Comparison of ENCODE assay signal across 8 mouse cellular contexts in genomic region chr10:127661291-127661914, GRCm38 (mm10). TPM values are rescaled to one million over a fixed set of nuclear protein-coding genes. Genes with fewer than 3 reads are reported as not detected.
DNase-seq lines count a peak whose midpoint lies in the region; ATAC-seq and TF ChIP-seq lines count a peak whose summit lies in the region.

No protein-coding gene starts in this region.

- H3K79me2 ChIP-seq in liver, adult 2 months (ENCODE audit: control insufficient read depth, insufficient read depth, low read length) = peaks cover 9% of the 10 kb centered on the region; the same call in 1 of the 2 replicates

- no peak for TF ChIP-seq CTCF in liver, adult 2 months (IDR thresholded peaks at IDR 0.05; ENCODE audit: low read depth, low read length)

- no peaks in the 10 kb centered on the region for H3K9me3 ChIP-seq in embryonic facial prominence, embryonic 15.5 days (replicated peaks)
- H3K9me3 ChIP-seq in intestine, embryonic 14.5 days (ENCODE audit: control insufficient read depth, low read length) = no peaks in the 10 kb centered on the region
- no peaks in the 10 kb centered on the region for H3K9me3 ChIP-seq in liver, embryonic 16.5 days (replicated peaks; ENCODE audit: control insufficient read depth, low read length)

- ATAC-seq in embryonic facial prominence, embryonic 15.5 days (ENCODE audit: insufficient number of reproducible peaks, low FRiP score, low TSS enrichment, low read depth) = no peak
- no peak for ATAC-seq in intestine, embryonic 14.5 days (replicated peaks; ENCODE audit: low FRiP score, low TSS enrichment, low read depth)
- no peak for ATAC-seq in liver, embryonic 16.5 days (ENCODE audit: low read depth)
- ATAC-seq in activated CD4-positive, CD25-positive, alpha-beta regulatory T cell, adult 4 months = no peak

- H3K9ac ChIP-seq in liver, adult 2 months (ENCODE audit: low read depth, low read length) = peak overlapping the region; percentile 76
- peak overlapping the region; percentile 12; the same call in 1 of the 2 replicates for H3K9ac ChIP-seq in embryonic facial prominence, embryonic 15.5 days
- no peak overlapping the region; the same call in 1 of the 2 replicates for H3K9ac ChIP-seq in intestine, embryonic 14.5 days (ENCODE audit: low read length)
- 0 out of 2 replicates have a peak overlapping the region, but pooled peaks have one; percentile 15 for H3K9ac ChIP-seq in liver, embryonic 16.5 days (ENCODE audit: low read depth, low read length)

- H3K36me3 ChIP-seq in liver, adult 2 months (ENCODE audit: control insufficient read depth, insufficient read depth, low read length) = peaks cover 6% of the 10 kb centered on the region
- peaks cover 60% of the 10 kb centered on the region for H3K36me3 ChIP-seq in embryonic facial prominence, embryonic 15.5 days
- H3K36me3 ChIP-seq in intestine, embryonic 14.5 days (ENCODE audit: control insufficient read depth, insufficient read depth, low read length) = peaks cover 40% of the 10 kb centered on the region
- H3K36me3 ChIP-seq in liver, embryonic 16.5 days (ENCODE audit: control insufficient read depth, insufficient read depth) = no peaks in the 10 kb centered on the region; the same call in 1 of the 2 replicates

- peak overlapping the region; percentile 82 for H3K27ac ChIP-seq in liver, adult 2 months (replicated peaks; ENCODE audit: insufficient read depth, low read depth, low read length)
- H3K27ac ChIP-seq in embryonic facial prominence, embryonic 15.5 days (replicated peaks) = peak overlapping the region; percentile 99
- peak overlapping the region; percentile 69 for H3K27ac ChIP-seq in intestine, embryonic 14.5 days (ENCODE audit: low read depth)
- peak overlapping the region; percentile 57 for H3K27ac ChIP-seq in liver, embryonic 16.5 days (ENCODE audit: low read length)

- peaks cover 18% of the 10 kb centered on the region for H3K4me1 ChIP-seq in liver, adult 2 months (ENCODE audit: control insufficient read depth, insufficient read depth, low read length)
- peaks cover 57% of the 10 kb centered on the region for H3K4me1 ChIP-seq in embryonic facial prominence, embryonic 15.5 days
- H3K4me1 ChIP-seq in intestine, embryonic 14.5 days (replicated peaks; ENCODE audit: control insufficient read depth, insufficient read depth, low read length) = peaks cover 51% of the 10 kb centered on the region
- H3K4me1 ChIP-seq in liver, embryonic 16.5 days (ENCODE audit: control insufficient read depth, low read depth, low read length) = peaks cover 31% of the 10 kb centered on the region

- peak; percentile 14; the same call in 1 of the 2 replicates for TF ChIP-seq POLR2A in liver, adult 2 months (IDR thresholded peaks at IDR 0.05; ENCODE audit: extremely low read depth, insufficient read depth, low read length)

- 13% methylated on average over 14 of the region's 14 CpGs for WGBS in liver, adult 2 months
- 30% methylated on average over 14 of the region's 14 CpGs for WGBS in embryonic facial prominence, embryonic 15.5 days
- WGBS in intestine, embryonic 14.5 days = 17% methylated on average over 14 of the region's 14 CpGs
- WGBS in liver, embryonic 16.5 days (ENCODE audit: insufficient replicate concordance) = 34% methylated on average over 14 of the region's 14 CpGs

- H3K4me3 ChIP-seq in liver, adult 2 months (ENCODE audit: insufficient read depth, low read depth, low read length) = peak overlapping the region; percentile 57
- H3K4me3 ChIP-seq in embryonic facial prominence, embryonic 15.5 days (replicated peaks) = peak overlapping the region; percentile 81
- peak overlapping the region; percentile 24 for H3K4me3 ChIP-seq in intestine, embryonic 14.5 days (ENCODE audit: low read depth, low read length)
- peak overlapping the region; percentile 19 for H3K4me3 ChIP-seq in liver, embryonic 16.5 days (ENCODE audit: low read depth, low read length)

- no peaks in the 10 kb centered on the region for H3K27me3 ChIP-seq in liver, adult 2 months (ENCODE audit: control insufficient read depth, insufficient read depth, low read length)
- H3K27me3 ChIP-seq in embryonic facial prominence, embryonic 15.5 days = no peaks in the 10 kb centered on the region
- peaks cover 4% of the 10 kb centered on the region; the same call in 1 of the 2 replicates for H3K27me3 ChIP-seq in intestine, embryonic 14.5 days (replicated peaks; ENCODE audit: control insufficient read depth, insufficient read depth, low read length)
- H3K27me3 ChIP-seq in liver, embryonic 16.5 days (ENCODE audit: control insufficient read depth, insufficient read depth, low read depth, low read length) = peaks cover 35% of the 10 kb centered on the region

- peak overlapping the region; percentile 80 for H3K4me2 ChIP-seq in embryonic facial prominence, embryonic 15.5 days (replicated peaks)
- peak overlapping the region; percentile 44 for H3K4me2 ChIP-seq in intestine, embryonic 14.5 days (ENCODE audit: low read length)
- peak overlapping the region; percentile 50 for H3K4me2 ChIP-seq in liver, embryonic 16.5 days (ENCODE audit: low read depth, low read length)

- peak; percentile 69 for DNase-seq in liver, adult 2 months (ENCODE audit: extremely low read depth, low read depth, low spot score)
- DNase-seq in liver = no peak
- DNase-seq in intestine, embryonic 14.5 days (ENCODE audit: low spot score) = no peak
- no peak for DNase-seq in embryo, embryonic 9.5 days (ENCODE audit: extremely low spot score)
- DNase-seq in urinary bladder, postnatal 14 days (ENCODE audit: low spot score) = no peak

RNA-seq across cellular contexts. Expression of gene Nemp1, which starts 5.3 kb away (rescaled TPM):
- total RNA-seq in liver, adult 2 months (2014; rRNA removed) = 5.5 and 6.3 TPM in 2 replicates
- polyA plus RNA-seq in liver, adult 2 months (2012; rRNA removed) = 2.0 and 2.7 TPM in 2 replicates
- polyA plus RNA-seq in embryonic facial prominence, embryonic 15.5 days (2015; fragmentation: Nextera tagmentation; extraction: Ambion mirVana) = 10.1 and 11.3 TPM in 2 replicates
- polyA plus RNA-seq in intestine, embryonic 14.5 days (2014; fragmentation: Nextera tagmentation; extraction: Ambion mirVana) = 8.8 and 8.9 TPM in 2 replicates
- polyA plus RNA-seq in liver, embryonic 16.5 days (2015; fragmentation: Nextera tagmentation; extraction: Ambion mirVana) = 6.7 and 7.1 TPM in 2 replicates
- polyA plus RNA-seq in activated CD4-positive, CD25-positive, alpha-beta regulatory T cell, adult 4 months (2017; shearing (Covaris generic)) = 1 to 10 TPM; 4.7 to 5.8 TPM

RNA-seq across cellular contexts. Expression of gene Nab2, which starts 7.0 kb away (rescaled TPM):
- total RNA-seq in liver, adult 2 months (2014; rRNA removed) = 8.9 and 13.4 TPM in 2 replicates
- polyA plus RNA-seq in liver, adult 2 months (2012; rRNA removed) = 16.0 and 16.6 TPM in 2 replicates
- 30.8 and 33.2 TPM in 2 replicates for polyA plus RNA-seq in embryonic facial prominence, embryonic 15.5 days (2015; fragmentation: Nextera tagmentation; extraction: Ambion mirVana)
- 7.4 and 7.5 TPM in 2 replicates for polyA plus RNA-seq in intestine, embryonic 14.5 days (2014; fragmentation: Nextera tagmentation; extraction: Ambion mirVana)
- 3.0 and 3.9 TPM in 2 replicates for polyA plus RNA-seq in liver, embryonic 16.5 days (2015; fragmentation: Nextera tagmentation; extraction: Ambion mirVana)
- polyA plus RNA-seq in activated CD4-positive, CD25-positive, alpha-beta regulatory T cell, adult 4 months (2017; shearing (Covaris generic)) = 10 to 100 TPM in 1 of 2 experiments, 1 to 10 TPM in 1; 7.4 to 10.2 TPM

RNA-seq across cellular contexts. Expression of gene Stat6, which starts 18.6 kb away (rescaled TPM):
- total RNA-seq in liver, adult 2 months (2014; rRNA removed) = 27.7 and 29.1 TPM in 2 replicates
- 29.4 and 44.7 TPM in 2 replicates for polyA plus RNA-seq in liver, adult 2 months (2012; rRNA removed)
- 35.3 and 36.2 TPM in 2 replicates for polyA plus RNA-seq in embryonic facial prominence, embryonic 15.5 days (2015; fragmentation: Nextera tagmentation; extraction: Ambion mirVana)
- polyA plus RNA-seq in intestine, embryonic 14.5 days (2014; fragmentation: Nextera tagmentation; extraction: Ambion mirVana) = 28.5 and 29.4 TPM in 2 replicates
- polyA plus RNA-seq in liver, embryonic 16.5 days (2015; fragmentation: Nextera tagmentation; extraction: Ambion mirVana) = 14.8 and 17.7 TPM in 2 replicates
- 100 to 1,000 TPM; 119 to 157 TPM for polyA plus RNA-seq in activated CD4-positive, CD25-positive, alpha-beta regulatory T cell, adult 4 months (2017; shearing (Covaris generic))

RNA-seq across cellular contexts. Expression of gene Lrp1, which starts 40.5 kb away (rescaled TPM):
- total RNA-seq in liver, adult 2 months (2014; rRNA removed) = 193 and 278 TPM in 2 replicates
- polyA plus RNA-seq in liver, adult 2 months (2012; rRNA removed) = 354 and 373 TPM in 2 replicates
- 161 and 163 TPM in 2 replicates for polyA plus RNA-seq in embryonic facial prominence, embryonic 15.5 days (2015; fragmentation: Nextera tagmentation; extraction: Ambion mirVana)
- 92.1 and 96.6 TPM in 2 replicates for polyA plus RNA-seq in intestine, embryonic 14.5 days (2014; fragmentation: Nextera tagmentation; extraction: Ambion mirVana)
- polyA plus RNA-seq in liver, embryonic 16.5 days (2015; fragmentation: Nextera tagmentation; extraction: Ambion mirVana) = 31.9 and 36.3 TPM in 2 replicates
- polyA plus RNA-seq in activated CD4-positive, CD25-positive, alpha-beta regulatory T cell, adult 4 months (2017; shearing (Covaris generic)) = under 1 TPM in 1 of 2 experiments, not detected in 1; 0.57 TPM

RNA-seq across cellular contexts. Expression of gene Myo1a, which starts 43.6 kb away (rescaled TPM):
- 0.18 TPM in 1 of 2 replicates, not detected in the other for total RNA-seq in liver, adult 2 months (2014; rRNA removed)
- 0.02 TPM in 1 of 2 replicates, not detected in the other for polyA plus RNA-seq in liver, adult 2 months (2012; rRNA removed)
- polyA plus RNA-seq in embryonic facial prominence, embryonic 15.5 days (2015; fragmentation: Nextera tagmentation; extraction: Ambion mirVana) = 0.49 and 0.57 TPM in 2 replicates
- polyA plus RNA-seq in intestine, embryonic 14.5 days (2014; fragmentation: Nextera tagmentation; extraction: Ambion mirVana) = 11.5 and 15.3 TPM in 2 replicates
- 0.11 and 0.55 TPM in 2 replicates for polyA plus RNA-seq in liver, embryonic 16.5 days (2015; fragmentation: Nextera tagmentation; extraction: Ambion mirVana)
- not detected for polyA plus RNA-seq in activated CD4-positive, CD25-positive, alpha-beta regulatory T cell, adult 4 months (2017; shearing (Covaris generic))

Comparison
In these comparisons a context has a peak if more than half of its experiments do, and no peak if none do; other contexts are left out.
1. H3K4me3 ChIP-seq: peak in every context shown above with its lines; median percentile 81 in embryonic facial prominence, embryonic 15.5 days; 57 in liver, adult 2 months; 24 in intestine, embryonic 14.5 days; 19 in liver, embryonic 16.5 days.